Mouse (Mus musculus) spleen, postnatal 4 days (tissue): ENCODE measurements around the gene Cpt1b.
"Not testable (repeated sequence)": the region's sequence is repeated elsewhere in the genome, so short reads cannot be mapped to it uniquely, and the experiment has no call there.

ENCODE experiments used
- DNase-seq, 2 experiments: peaks; one replicate each; pipeline ENCODE4 v3.0.0; 2022; ENCODE audit warnings: low spot score in 2 of 2

The Cpt1b gene

GRCm38 (mm10) chr15:89432946-89433345 is 7.3 kb upstream of the Cpt1b start:
- no peak for DNase-seq

GRCm38 (mm10) chr15:89431806-89432205 is 6.1 kb upstream of the Cpt1b start:
- DNase-seq = no peak

GRCm38 (mm10) chr15:89431271-89431670 is 5.6 kb upstream of the Cpt1b start:
- no peak for DNase-seq

- DNase-seq = not testable (repeated sequence)
These were observed 5.1 kb upstream of the Cpt1b start for GRCm38 (mm10) chr15:89430771-89431170.

GRCm38 (mm10) chr15:89430341-89430740 is 4.7 kb upstream of the Cpt1b start:
- DNase-seq = no peak

- peak; percentile 91 to 96 for DNase-seq
These were observed 3.9 kb upstream of the Cpt1b start, which contains the start of the genes C730034F03Rik, Gm44502 and Chkb for GRCm38 (mm10) chr15:89429352-89430221. Gene C730034F03Rik, plus strand, starts transcription at chr15:89429589. Gene Gm44502, minus strand, starts transcription at chr15:89429696. Gene Chkb, minus strand, starts transcription at chr15:89429908.

- DNase-seq = no peak
These were observed 3.2 kb upstream of the Cpt1b start for GRCm38 (mm10) chr15:89428821-89429351.

- no peak for DNase-seq
These were observed 2.6 kb upstream of the Cpt1b start for GRCm38 (mm10) chr15:89428136-89428790.

- DNase-seq = no peak
These were observed 1.1 kb upstream of the Cpt1b start for GRCm38 (mm10) chr15:89426716-89427115.

GRCm38 (mm10) chr15:89424621-89425020 is 1.0 kb downstream of the Cpt1b start:
- DNase-seq = no peak

GRCm38 (mm10) chr15:89421938-89422337 is 3.7 kb downstream of the Cpt1b start:
- DNase-seq = no peak

- DNase-seq = no peak
These were observed 10.4 kb downstream of the Cpt1b start for GRCm38 (mm10) chr15:89415282-89415681.

- DNase-seq = no peak
These were observed 15.5 kb downstream of the Cpt1b start, which contains the start of gene Syce3 for GRCm38 (mm10) chr15:89410118-89410517. Gene Syce3, minus strand, starts transcription at chr15:89410503.

GRCm38 (mm10) chr15:89406691-89407090 is 19.0 kb downstream of the Cpt1b start:
- no peak for DNase-seq

GRCm38 (mm10) chr15:89404831-89405623 is 20.6 kb downstream of the Cpt1b start:
- no peak for DNase-seq

GRCm38 (mm10) chr15:89402471-89402870 is 23.2 kb downstream of the Cpt1b start:
- DNase-seq = no peak

GRCm38 (mm10) chr15:89399716-89400115 is 25.9 kb downstream of the Cpt1b start:
- DNase-seq = no peak

GRCm38 (mm10) chr15:89398146-89398545 is 27.5 kb downstream of the Cpt1b start:
- no peak for DNase-seq

GRCm38 (mm10) chr15:89396883-89397282 is 28.8 kb downstream of the Cpt1b start:
- DNase-seq = no peak

GRCm38 (mm10) chr15:89390081-89390480 is 35.6 kb downstream of the Cpt1b start:
- DNase-seq = no peak

GRCm38 (mm10) chr15:89387127-89387526 is 38.5 kb downstream of the Cpt1b start:
- DNase-seq = no peak

- DNase-seq = no peak
These were observed 41.0 kb downstream of the Cpt1b start, which contains the start of gene Klhdc7b for GRCm38 (mm10) chr15:89384617-89385016. Gene Klhdc7b, plus strand, starts transcription at chr15:89384917.
